Mouse (Mus musculus) Patski (cell line): ENCODE data around the gene Nfat5. TPM values are rescaled to one million over a fixed set of nuclear protein-coding genes. Genes with fewer than 3 reads are reported as not detected.

Source experiments
- ATAC-seq: fragments of 100-300 bp; one replicate; pipeline ENCODE4 v1.8.0; 2021
- CTCF ChIA-PET: fragments of 350-600 bp; sonication (Branson Sonifier 250); formaldehyde crosslinking; loops from one replicate; lab custom pipeline; 2022; ENCODE audit warnings: inconsistent platforms; lab: Charles Lee
- POLR2A ChIA-PET: fragments of 350-600 bp; sonication (Branson Sonifier 250); formaldehyde crosslinking; loops from one replicate; lab custom pipeline; 2022; ENCODE audit warnings: antibody characterized with exemption, inconsistent platforms; lab: Charles Lee
- DNase-seq: peaks from one replicate; pipeline ENCODE4 v3.0.0-alpha.2; 2011; ENCODE audit warnings: low read depth, low spot score
- H3K27me3 ChIP-seq: fragments of 371-371 bp; one replicate; pipeline ENCODE4 v1.5.1; 2021
- CTCF ChIP-seq: fragments of 100-300 bp; IDR thresholded peaks from one replicate; pipeline ENCODE4 v1.5.1; 2021
- in situ Hi-C: fragments of 300-500 bp; cut with MboI; formaldehyde crosslinking; loops from 3 replicates; pipeline ENCODE4 v1.11.1; 2018; ENCODE audit warnings: low pct_unique_long_range_greater_than_20kb, mixed read lengths
- polyA plus RNA-seq: library from polyadenylated mRNA; unstranded; gene quantifications from one replicate; pipeline ENCODE4 v1.2.3, GENCODE M21; 2021

Gene Nfat5
- polyA plus RNA-seq, 1 experiment from 2014 or later, result 113 TPM

GRCm38 (mm10) chr8:107390476-107391135, 97.3 kb downstream of the Nfat5 start:
- in situ Hi-C loops, result no loop called here
- ChIA-PET CTCF (interaction anchor here (0.8 to 1.2 kb wide), 2 partner anchors 12 to 17 kb away, joined by 3 to 4 read pairs; partner anchors contain the start of gene Nqo1), POLR2A (no interaction called here)
- DNase-seq (no peak), ATAC-seq (no peak)
- H3K27me3 ChIP-seq, result no peaks in the 10 kb centered on the region
- TF ChIP-seq CTCF, result no peak

DNA sequence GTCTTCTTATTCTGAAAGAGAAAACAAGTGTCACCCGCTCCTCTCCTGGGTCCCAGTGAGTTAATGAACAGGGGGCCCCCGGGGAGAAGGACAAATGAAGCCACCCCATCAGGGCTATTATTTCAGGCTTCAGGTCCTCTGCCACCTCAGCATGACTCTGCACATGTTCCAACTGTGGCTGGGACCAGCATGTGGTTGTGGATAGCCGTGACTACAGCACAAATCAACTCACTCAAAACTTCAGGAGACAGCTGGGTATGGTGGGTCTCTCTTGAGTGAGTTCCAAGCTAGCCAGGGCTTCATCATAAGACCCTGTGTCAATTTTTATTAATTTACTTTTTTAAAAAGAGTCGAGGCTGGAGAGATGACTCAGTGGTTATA, 97.9 kb downstream of the Nfat5 start:
- CTCF ChIA-PET, result no interaction called here
- no peak for TF ChIP-seq CTCF
- in situ Hi-C loops, result no loop called here
- ATAC-seq (no peak), DNase-seq (no peak)
- no peaks in the 10 kb centered on the region for H3K27me3 ChIP-seq
- POLR2A ChIA-PET, result no interaction called here

DNA sequence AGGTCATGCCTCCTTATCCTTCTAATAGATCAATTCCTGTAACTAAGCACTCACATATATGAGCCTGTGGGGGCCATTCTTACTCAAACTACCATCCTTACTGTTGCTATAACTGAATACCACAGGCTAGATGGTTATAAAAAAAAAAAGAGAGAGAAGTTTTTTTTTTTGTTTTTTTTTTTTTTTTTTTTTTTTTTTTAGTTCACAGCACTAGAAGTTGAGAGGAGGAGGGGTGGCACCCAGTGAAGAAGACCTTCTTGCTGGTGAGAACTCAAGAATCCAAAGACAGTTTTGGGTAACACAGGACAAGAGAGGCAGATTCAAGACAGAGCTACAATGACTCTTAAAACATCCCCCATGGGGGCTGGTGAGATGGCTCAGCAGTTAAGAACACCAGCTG, 102.1 kb downstream of the Nfat5 start:
- DNase-seq (no peak), ATAC-seq (no peak)
- ChIA-PET CTCF (interaction anchor here (0.9 to 2.2 kb wide), 2 partner anchors 9 to 26 kb away, joined by 3 to 6 read pairs; no protein-coding TSS in a partner anchor), POLR2A (no interaction called here)
- no peak for TF ChIP-seq CTCF
- in situ Hi-C loops, result no loop called here
- H3K27me3 ChIP-seq, result no peaks in the 10 kb centered on the region

GRCm38 (mm10) chr8:107396106-107396670, 102.9 kb downstream of the Nfat5 start:
- ChIA-PET POLR2A (no interaction called here), CTCF (no interaction called here)
- in situ Hi-C loops, result no loop called here
- DNase-seq, result no peak
- TF ChIP-seq CTCF, result no peak
- no peak for ATAC-seq
- H3K27me3 ChIP-seq, result no peaks in the 10 kb centered on the region

GRCm38 (mm10) chr8:107397665-107398064, 104.4 kb downstream of the Nfat5 start:
- no peaks in the 10 kb centered on the region for H3K27me3 ChIP-seq
- ChIA-PET CTCF (no interaction called here), POLR2A (no interaction called here)
- no peak for TF ChIP-seq CTCF
- ATAC-seq (no peak), DNase-seq (no peak)
- in situ Hi-C loops, result no loop called here

- in situ Hi-C loops, result no loop called here
- TF ChIP-seq CTCF, result no peak
- DNase-seq, result no peak
- H3K27me3 ChIP-seq, result no peaks in the 10 kb centered on the region
- ChIA-PET POLR2A (no interaction called here), CTCF (interaction anchor here (2.7 kb wide), 1 partner anchor 13 kb away, joined by 6 read pairs; no protein-coding TSS in a partner anchor)
- ATAC-seq, result no peak
Measured at GRCm38 (mm10) chr8:107399495-107399894, 106.2 kb downstream of the Nfat5 start.

- CTCF ChIA-PET, result interaction anchor here (0.9 to 2.2 kb wide), 3 partner anchors 10 to 13 kb away, joined by 3 to 6 read pairs (median 4); no protein-coding TSS in a partner anchor
- POLR2A ChIA-PET, result no interaction called here
- in situ Hi-C loops, result no loop called here
- no peak for ATAC-seq
- no peaks in the 10 kb centered on the region for H3K27me3 ChIP-seq
- DNase-seq, result no peak
- no peak for TF ChIP-seq CTCF
Measured at GRCm38 (mm10) chr8:107401866-107402265, 108.6 kb downstream of the Nfat5 start.

DNA sequence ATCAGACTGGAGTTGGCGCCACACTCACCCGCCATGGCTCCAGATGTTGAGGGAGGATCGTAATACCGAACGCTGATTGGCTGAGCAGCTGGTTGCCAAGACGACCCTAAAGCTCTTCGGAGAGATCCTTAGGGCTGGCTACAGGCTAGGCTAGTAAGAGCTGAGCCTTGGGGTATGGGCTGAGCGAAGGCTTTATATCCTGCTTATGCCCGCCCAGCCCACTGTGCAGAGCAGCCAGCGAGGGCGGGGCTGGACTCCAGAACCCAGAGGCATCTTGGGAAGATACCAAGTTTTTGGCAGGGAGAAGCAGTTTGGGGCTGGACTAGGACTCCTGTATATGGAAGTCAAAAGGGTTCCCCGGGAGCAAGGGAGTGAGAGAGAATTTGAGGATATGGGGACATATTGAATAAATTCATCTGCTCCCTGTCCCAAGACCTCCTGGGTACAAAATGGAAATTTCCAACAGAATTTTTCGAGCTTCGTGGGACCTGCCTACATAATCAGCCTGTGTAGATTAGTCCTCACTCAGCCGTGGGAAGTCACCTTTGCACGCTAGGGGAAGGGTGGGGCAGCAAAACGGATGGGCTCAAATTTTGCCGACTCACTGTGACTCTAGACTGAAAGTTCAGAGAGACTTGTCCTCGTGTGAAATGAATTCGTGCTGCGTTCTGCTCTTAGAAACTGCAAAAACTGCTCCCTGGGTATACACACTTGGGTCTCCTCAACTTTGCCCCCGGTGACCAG, 109.9 kb downstream of the Nfat5 start, which contains the start of gene Nqo1:
Nqo1 (minus strand) TSS at position 169 of the 744 bp plus-strand sequence.
- no peak for TF ChIP-seq CTCF
- ChIA-PET POLR2A (no interaction called here), CTCF (interaction anchor here (1.5 kb wide), 1 partner anchor 13 kb away, joined by 4 read pairs; no protein-coding TSS in a partner anchor)
- no peak for DNase-seq
- no peaks in the 10 kb centered on the region for H3K27me3 ChIP-seq
- ATAC-seq, result no peak
- in situ Hi-C loops, result no loop called here

DNA sequence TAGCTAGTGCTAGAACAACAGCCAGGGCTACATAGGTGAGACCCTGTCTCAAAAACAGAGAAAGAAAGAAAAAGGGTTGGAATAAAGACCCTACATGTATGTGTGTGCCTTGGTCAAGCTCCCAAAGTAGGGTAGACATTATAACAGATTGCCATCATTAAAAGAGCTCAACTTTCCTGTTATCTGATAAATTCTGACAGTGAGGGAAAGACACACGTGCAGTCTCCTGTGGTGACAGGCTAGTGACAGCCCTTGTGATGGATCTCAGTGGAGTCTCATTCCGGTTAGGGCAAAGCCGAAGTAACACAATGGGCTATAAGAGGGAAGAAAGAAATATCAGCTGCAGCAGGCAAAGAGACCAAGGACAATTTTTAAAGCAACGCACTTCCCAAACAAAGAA, 110.8 kb downstream of the Nfat5 start:
- ATAC-seq, result no peak
- CTCF ChIA-PET, result interaction anchor here (1.2 to 1.9 kb wide), 3 partner anchors 10 to 18 kb away, joined by 3 to 6 read pairs (median 6); no protein-coding TSS in a partner anchor
- in situ Hi-C loops, result no loop called here
- TF ChIP-seq CTCF, result no peak
- DNase-seq, result no peak
- H3K27me3 ChIP-seq, result no peaks in the 10 kb centered on the region
- POLR2A ChIA-PET, result no interaction called here

GRCm38 (mm10) chr8:107405935-107406334, 112.7 kb downstream of the Nfat5 start:
- POLR2A ChIA-PET, result no interaction called here
- no peak for ATAC-seq
- DNase-seq, result no peak
- in situ Hi-C loops, result no loop called here
- TF ChIP-seq CTCF, result no peak
- CTCF ChIA-PET, result interaction anchor here (0.8 to 1.9 kb wide), 3 partner anchors 12 to 19 kb away, joined by 3 to 6 read pairs (median 6); no protein-coding TSS in a partner anchor
- no peaks in the 10 kb centered on the region for H3K27me3 ChIP-seq
